ENCODE assay signal across 10 mouse cellular contexts in the genomic region with DNA sequence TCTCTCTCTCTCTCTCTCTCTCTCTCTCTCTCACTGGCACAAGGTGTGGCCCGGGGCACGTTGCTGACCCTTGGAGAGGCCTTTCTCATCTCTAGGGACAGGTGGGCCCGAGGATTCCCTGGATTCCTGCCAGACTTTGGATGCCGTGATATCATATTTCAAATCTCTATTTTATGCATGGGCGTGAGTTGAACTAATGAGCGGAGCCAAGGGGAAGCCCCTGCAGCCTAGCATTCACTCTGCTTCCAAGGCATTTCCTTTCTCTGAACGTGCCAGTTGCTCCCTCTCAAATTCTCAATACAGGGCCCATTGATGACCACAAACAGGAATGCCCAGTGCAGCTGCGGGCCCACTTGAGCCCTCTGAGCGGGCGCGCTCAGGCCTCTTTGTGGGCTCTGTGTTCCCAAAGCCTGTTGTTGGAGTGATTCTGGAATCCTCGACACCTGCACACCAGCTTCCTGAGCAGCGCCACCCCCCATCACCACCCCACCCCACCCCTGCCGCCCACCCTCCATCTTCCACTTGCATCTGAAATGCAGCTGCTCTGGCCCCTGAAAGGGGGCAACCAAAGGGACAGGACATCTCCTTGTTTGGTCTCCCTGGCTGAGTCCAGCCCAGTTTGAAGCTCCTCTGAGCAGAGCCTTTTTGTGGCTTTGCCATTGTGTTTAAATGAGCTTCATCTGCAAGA.
DNase-seq lines count a peak whose midpoint lies in the region; ATAC-seq and TF ChIP-seq lines count a peak whose summit lies in the region.
"Had no signal": no experiment of that assay in that cellular context is flagged by ENCODE, and none has a peak within 500 bp of the region (broad histone marks: within the 10 kb centered on the region; RNA-seq: fewer than 3 reads in every experiment).

No protein-coding gene starts in this region.

- no peak overlapping the region for H3K27ac ChIP-seq in intestine, embryonic 14.5 days (ENCODE audit: low read depth)
- H3K27ac ChIP-seq in intestine, postnatal 0 days (ENCODE audit: low read depth, low read length): no peak overlapping the region
- H3K27ac ChIP-seq in forebrain, embryonic 16.5 days (ENCODE audit: low read length): no peak overlapping the region
- peak overlapping the region; percentile 30; the same call in 1 of the 2 replicates for H3K27ac ChIP-seq in midbrain, embryonic 10.5 days (replicated peaks)

- no peak overlapping the region for H3K4me3 ChIP-seq in intestine, embryonic 14.5 days (ENCODE audit: low read depth, low read length)
- no peak overlapping the region for H3K4me3 ChIP-seq in intestine, postnatal 0 days (ENCODE audit: low read depth, low read length)
- no peak overlapping the region for H3K4me3 ChIP-seq in forebrain, embryonic 16.5 days (replicated peaks; ENCODE audit: low read length)
- H3K4me3 ChIP-seq in midbrain, embryonic 10.5 days: no peak overlapping the region

- H3K36me3 ChIP-seq in intestine, embryonic 14.5 days (ENCODE audit: control insufficient read depth, insufficient read depth, low read length): no peaks in the 10 kb centered on the region
- H3K36me3 ChIP-seq in intestine, postnatal 0 days (ENCODE audit: control insufficient read depth, insufficient read depth): no peaks in the 10 kb centered on the region
- H3K36me3 ChIP-seq in forebrain, embryonic 16.5 days (ENCODE audit: control insufficient read depth, insufficient read depth): no peaks in the 10 kb centered on the region
- H3K36me3 ChIP-seq in midbrain, embryonic 10.5 days: no peaks in the 10 kb centered on the region

- 0 out of 2 replicates have a peak, but pooled peaks cover 4% of the 10 kb centered on the region for H3K4me1 ChIP-seq in intestine, embryonic 14.5 days (replicated peaks; ENCODE audit: control insufficient read depth, insufficient read depth, low read length)
- no peaks in the 10 kb centered on the region for H3K4me1 ChIP-seq in intestine, postnatal 0 days (replicated peaks; ENCODE audit: control insufficient read depth, insufficient read depth, low read length)
- no peaks in the 10 kb centered on the region; the same call in 1 of the 2 replicates for H3K4me1 ChIP-seq in forebrain, embryonic 16.5 days (replicated peaks; ENCODE audit: control insufficient read depth, insufficient read depth, low read length)
- peaks cover 8% of the 10 kb centered on the region for H3K4me1 ChIP-seq in midbrain, embryonic 10.5 days

- H3K9ac ChIP-seq in intestine, embryonic 14.5 days (ENCODE audit: low read length): no peak overlapping the region
- H3K9ac ChIP-seq in intestine, postnatal 0 days (ENCODE audit: low read depth, low read length): no peak overlapping the region
- no peak overlapping the region for H3K9ac ChIP-seq in forebrain, embryonic 16.5 days (replicated peaks; ENCODE audit: low read depth, low read length)

- no peak for DNase-seq in intestine, embryonic 14.5 days (ENCODE audit: low spot score)
- peak; percentile 8 for DNase-seq in brain, embryonic 18.5 days (ENCODE audit: low read depth, low spot score)
- no peak for DNase-seq in midbrain, embryonic 10.5 days (ENCODE audit: low spot score)
- DNase-seq in gastrocnemius, postnatal 14 days: no peak
- DNase-seq in adrenal gland, postnatal 25 days: no peak
- no peak for DNase-seq in T-cell, adult 2 months (ENCODE audit: low spot score)
- DNase-seq: cerebellum, adult 9-10 months; gastrocnemius, postnatal 10 days had no signal

- TF ChIP-seq CTCF in intestine, postnatal 0 days (IDR thresholded peaks at IDR 0.05; ENCODE audit: low read depth): no peak

- no peaks in the 10 kb centered on the region for H3K27me3 ChIP-seq in intestine, embryonic 14.5 days (replicated peaks; ENCODE audit: control insufficient read depth, insufficient read depth, low read length)
- H3K27me3 ChIP-seq in intestine, postnatal 0 days (replicated peaks; ENCODE audit: control insufficient read depth, insufficient read depth, low read length): no peaks in the 10 kb centered on the region
- H3K27me3 ChIP-seq in forebrain, embryonic 16.5 days (replicated peaks; ENCODE audit: control insufficient read depth, insufficient read depth, low read length): no peaks in the 10 kb centered on the region
- H3K27me3 ChIP-seq in midbrain, embryonic 10.5 days (ENCODE audit: low read depth, poor library complexity, severe bottlenecking): 0 out of 2 replicates have a peak, but pooled peaks cover 3% of the 10 kb centered on the region

- intact Hi-C loops in gastrocnemius, postnatal 14 days (cut with DNase I; ENCODE audit: low total_unique reads): no loop called here

- ATAC-seq in intestine, embryonic 14.5 days (replicated peaks; ENCODE audit: low FRiP score, low TSS enrichment, low read depth): 0 out of 2 replicates have a peak, but pooled peaks have one; percentile 32
- ATAC-seq in intestine, postnatal 0 days: no peak
- peak; percentile 55 for ATAC-seq in forebrain, embryonic 16.5 days

- no peak overlapping the region for H3K4me2 ChIP-seq in intestine, embryonic 14.5 days (ENCODE audit: low read length)
- H3K4me2 ChIP-seq in intestine, postnatal 0 days (replicated peaks; ENCODE audit: low read depth): no peak overlapping the region
- H3K4me2 ChIP-seq in forebrain, embryonic 16.5 days (ENCODE audit: low read length): no peak overlapping the region

- 41% methylated on average over 14 of the region's 14 CpGs for WGBS in intestine, embryonic 14.5 days
- 45% methylated on average over 14 of the region's 14 CpGs for WGBS in intestine, postnatal 0 days
- 29% methylated on average over 14 of the region's 14 CpGs for WGBS in forebrain, embryonic 16.5 days
- 59% methylated on average over 14 of the region's 14 CpGs for WGBS in midbrain, embryonic 10.5 days

- no peaks in the 10 kb centered on the region for H3K9me3 ChIP-seq in intestine, embryonic 14.5 days (ENCODE audit: control insufficient read depth, low read length)
- H3K9me3 ChIP-seq in intestine, postnatal 0 days (ENCODE audit: control insufficient read depth): no peaks in the 10 kb centered on the region
- no peaks in the 10 kb centered on the region for H3K9me3 ChIP-seq in forebrain, embryonic 16.5 days (ENCODE audit: control insufficient read depth, low read length)
- no peaks in the 10 kb centered on the region for H3K9me3 ChIP-seq in midbrain, embryonic 10.5 days (replicated peaks)
